Mouse (Mus musculus) olfactory bulb, adult 2 months (tissue): ENCODE data around the gene Adora1. TPM values are rescaled to one million over a fixed set of nuclear protein-coding genes. Genes with fewer than 3 reads are reported as not detected.

ENCODE experiments used
- H3K27ac ChIP-seq: fragments of 200-500 bp; 2 replicates; pipeline ENCODE4 v1.5.1; 2012; ENCODE audit warnings: low read depth, low read length; ENCODE audit not compliant: insufficient read depth
- H3K4me1 ChIP-seq: fragments of 200-500 bp; 2 replicates; pipeline ENCODE4 v1.6.1; 2012; ENCODE audit warnings: low read length; ENCODE audit not compliant: control insufficient read depth, insufficient read depth
- H3K4me3 ChIP-seq: fragments of 200-500 bp; 2 replicates; pipeline ENCODE4 v1.5.1; 2012; ENCODE audit warnings: mild to moderate bottlenecking, low read depth, low read length, moderate library complexity; ENCODE audit not compliant: insufficient read depth
- CTCF ChIP-seq: fragments of 200-500 bp; IDR thresholded peaks from 2 replicates; pipeline ENCODE4 v1.5.1; 2012; ENCODE audit warnings: low read depth, mild to moderate bottlenecking, low read length, moderate library complexity; ENCODE audit not compliant: insufficient read depth
- POLR2A ChIP-seq: fragments of 200-500 bp; IDR thresholded peaks from 2 replicates; pipeline ENCODE4 v1.6.1; 2012; ENCODE audit warnings: mild to moderate bottlenecking, low read depth, low read length, moderate library complexity; ENCODE audit not compliant: insufficient read depth
- WGBS: fragments of 180-500 bp; shearing (Covaris S2); methylation state at CpG from one replicate; pipeline ENCODE4 v1.1.7; 2018; 5-methylcytosine and 5-hydroxymethylcytosine counted together
- polyA plus RNA-seq: library from polyadenylated mRNA; stranded (reverse); fragments of >200 nt; gene quantifications from 2 replicates; pipeline ENCODE4 v1.2.4, GENCODE M21; 2012; ENCODE audit warnings: low replicate concordance; ENCODE audit not compliant: missing spikeins, insufficient read depth, insufficient read length

Gene Adora1
- polyA plus RNA-seq, 1 experiment, result not detected

DNA sequence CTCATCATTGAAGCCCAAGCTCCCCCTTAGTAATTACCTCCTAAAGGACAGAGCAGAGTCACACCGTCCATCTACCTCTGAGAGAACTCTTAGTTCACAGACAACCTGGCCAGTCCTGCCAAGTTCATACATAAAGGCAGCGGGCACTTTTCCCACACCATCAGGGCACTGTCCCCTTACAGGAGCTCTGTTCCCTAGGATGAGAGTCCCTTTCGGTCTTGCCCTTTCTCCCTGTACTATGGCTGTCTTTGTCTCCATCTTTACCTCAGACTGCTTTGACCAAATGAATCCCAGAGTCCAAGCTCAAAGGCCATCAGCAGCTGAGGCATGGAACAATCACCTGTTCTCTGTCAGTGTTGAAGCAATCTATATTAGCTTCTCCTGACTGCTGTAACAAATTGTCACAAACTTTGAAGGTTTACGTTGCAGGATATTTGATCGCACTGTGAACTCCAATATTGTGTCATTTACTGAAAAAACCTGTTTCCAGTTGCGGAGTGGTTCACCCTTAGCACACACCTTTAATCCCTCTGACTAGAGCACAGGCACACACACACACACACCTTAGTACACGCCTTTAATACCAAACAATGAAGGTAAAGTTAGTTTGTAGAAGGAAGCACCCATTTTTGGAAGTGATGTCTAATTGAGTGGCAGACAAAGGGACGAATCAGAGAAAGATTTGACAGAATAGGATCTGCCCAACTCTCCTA is 66.1 kb downstream of the Adora1 start:
- Histone ChIP-seq H3K27ac (no peak overlapping the region), H3K4me1 (peaks cover 9% of the 10 kb centered on the region; the same call in 1 of the 2 replicates), H3K4me3 (no peak overlapping the region)
- WGBS, result 96% methylated on average over 8 of the region's 8 CpGs
- TF ChIP-seq POLR2A (no peak), CTCF (no peak)

DNA sequence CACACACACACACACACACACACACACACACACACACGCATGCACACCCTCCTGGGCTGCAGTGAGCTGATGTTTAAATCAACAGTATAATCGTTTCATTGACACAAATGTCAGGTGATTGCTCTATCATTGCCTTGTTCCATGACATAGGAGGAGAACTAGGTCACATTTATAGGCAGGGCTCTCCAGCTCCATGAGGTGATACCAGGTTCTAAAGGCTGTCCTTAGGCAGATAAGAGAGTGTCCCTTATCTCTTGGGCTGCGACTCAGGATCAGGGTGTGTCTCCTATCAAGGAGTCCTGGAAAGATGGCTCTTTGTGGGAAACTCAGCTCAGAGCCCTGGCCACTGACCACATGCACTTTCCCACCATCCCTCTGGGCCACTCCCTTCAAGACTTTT is 66.7 kb downstream of the Adora1 start:
- peaks cover 9% of the 10 kb centered on the region; the same call in 1 of the 2 replicates for H3K4me1 ChIP-seq
- no peak overlapping the region for H3K4me3 ChIP-seq
- 96% methylated on average over 3 of the region's 3 CpGs for WGBS
- H3K27ac ChIP-seq, result no peak overlapping the region
- no peak for TF ChIP-seq CTCF
- no peak for TF ChIP-seq POLR2A

DNA sequence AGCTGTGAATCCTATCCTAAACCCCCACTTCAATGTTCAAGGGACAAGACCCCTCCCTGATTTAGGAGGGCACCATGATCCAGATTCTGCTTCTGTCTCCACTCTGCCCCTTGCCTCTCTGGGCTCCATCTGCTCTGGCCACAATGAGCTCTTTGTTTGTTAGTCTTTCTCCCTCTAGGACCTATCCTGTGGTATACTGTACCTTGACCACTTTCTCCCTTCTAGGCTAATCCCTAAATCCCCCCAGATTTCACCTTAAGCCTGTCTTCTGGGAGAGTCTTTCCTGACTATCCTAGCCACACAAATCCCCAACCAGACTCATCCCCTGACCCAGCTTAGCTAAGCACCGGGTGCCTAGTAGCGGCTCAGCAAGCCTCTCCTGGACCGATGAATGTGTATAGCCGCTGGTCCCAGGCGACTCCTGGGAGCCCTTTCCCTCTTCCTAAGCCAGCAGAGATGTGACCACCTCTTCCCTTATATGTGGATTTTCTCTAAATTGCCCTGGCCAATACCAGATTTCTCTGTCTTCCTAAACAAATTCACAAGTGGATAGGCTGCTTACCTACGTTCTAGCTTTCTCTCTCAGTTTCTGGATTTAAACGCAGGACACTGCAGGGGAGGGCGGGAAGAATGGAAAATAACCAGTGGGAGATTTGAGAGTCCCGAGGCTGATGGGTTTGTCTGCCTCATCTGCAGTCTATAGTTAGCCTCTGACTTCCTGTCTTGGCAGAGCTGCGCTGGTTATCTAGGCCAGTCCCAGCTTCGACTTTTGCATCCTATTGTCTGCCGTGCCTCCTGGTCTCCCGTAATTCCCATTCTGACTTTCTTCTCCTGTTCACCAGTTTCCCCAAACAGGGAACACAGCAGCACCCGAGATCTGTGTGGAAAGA is 67.6 kb downstream of the Adora1 start:
- no peak overlapping the region for H3K27ac ChIP-seq
- 38% methylated on average over 14 of the region's 14 CpGs for WGBS
- TF ChIP-seq POLR2A (no peak), CTCF (no peak)

DNA sequence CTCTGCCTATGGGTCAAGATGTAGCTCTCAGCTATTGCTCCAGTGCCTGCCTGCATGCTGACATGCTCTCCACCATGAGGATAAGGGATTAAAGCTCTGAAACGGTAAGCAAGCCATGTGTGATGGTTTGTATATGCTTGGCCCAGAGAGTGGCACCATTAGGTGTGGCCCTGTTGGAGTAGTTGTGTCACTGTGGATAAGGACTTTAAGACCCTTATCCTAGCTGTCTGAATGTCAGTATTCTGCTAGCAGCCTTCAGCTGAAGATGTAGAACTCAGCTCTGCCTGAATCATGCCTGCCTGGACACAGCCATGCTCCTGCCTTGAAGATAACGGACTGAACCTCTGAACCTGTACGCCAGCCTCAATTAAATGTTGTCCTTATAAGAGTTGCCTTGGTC is 68.7 kb downstream of the Adora1 start:
- 93% methylated on average over 3 of the region's 3 CpGs for WGBS
- no peak overlapping the region for H3K27ac ChIP-seq
- peaks cover 9% of the 10 kb centered on the region; the same call in 1 of the 2 replicates for H3K4me1 ChIP-seq
- H3K4me3 ChIP-seq, result no peak overlapping the region
- TF ChIP-seq POLR2A (no peak), CTCF (no peak)

More for the DNA sequence above, 67.6 kb downstream of the Adora1 start:
- Histone ChIP-seq H3K4me1 (peaks cover 9% of the 10 kb centered on the region; the same call in 1 of the 2 replicates), H3K4me3 (no peak overlapping the region)

DNA sequence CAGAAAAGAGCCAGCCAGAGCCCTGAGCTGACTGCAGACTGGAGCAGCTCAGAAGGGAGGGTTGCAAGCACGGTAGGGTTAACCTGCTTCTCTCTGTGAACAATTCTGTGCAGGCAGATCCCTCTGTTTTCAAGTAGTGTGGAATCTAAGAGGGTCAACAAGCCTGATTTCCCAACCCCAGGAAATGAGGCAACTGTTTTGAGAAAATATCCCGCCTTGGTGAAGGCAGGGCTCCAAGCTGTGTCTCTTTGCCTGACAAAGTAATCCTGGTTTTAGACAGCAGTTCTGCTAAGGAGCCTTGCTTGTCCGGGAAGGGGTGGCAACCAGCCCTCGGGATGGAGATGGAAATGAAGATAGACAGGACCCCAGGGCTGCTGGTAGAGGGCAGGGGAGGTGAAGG is 70.8 kb downstream of the Adora1 start:
- H3K27ac ChIP-seq, result no peak overlapping the region
- 72% methylated on average over 4 of the region's 4 CpGs for WGBS
- H3K4me3 ChIP-seq, result no peak overlapping the region
- peaks cover 9% of the 10 kb centered on the region; the same call in 1 of the 2 replicates for H3K4me1 ChIP-seq
- TF ChIP-seq CTCF, result no peak
- TF ChIP-seq POLR2A, result no peak

DNA sequence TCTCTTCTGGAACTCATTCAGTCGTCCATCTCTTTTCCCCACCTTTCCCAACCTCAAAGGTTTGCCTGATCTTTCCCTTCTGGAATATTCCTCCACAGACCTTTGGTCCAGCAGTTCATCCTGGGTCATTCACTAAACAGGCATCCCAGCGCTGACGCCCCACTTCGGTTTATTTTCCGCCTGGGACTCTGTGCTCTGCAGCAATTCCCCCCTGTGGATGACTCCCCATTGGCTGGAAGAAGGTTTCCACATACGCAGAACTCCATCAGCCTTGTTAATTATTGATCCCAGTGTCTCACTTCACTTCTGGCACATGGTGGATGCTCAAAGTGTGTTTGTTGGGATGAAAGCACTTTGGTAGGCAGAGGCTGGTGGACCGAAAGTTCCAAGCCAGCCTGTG is 71.8 kb downstream of the Adora1 start:
- no peak for TF ChIP-seq POLR2A
- no peak for TF ChIP-seq CTCF
- Histone ChIP-seq H3K4me1 (peaks cover 9% of the 10 kb centered on the region; the same call in 1 of the 2 replicates), H3K27ac (no peak overlapping the region), H3K4me3 (no peak overlapping the region)
- WGBS, result 94% methylated on average over 7 of the region's 7 CpGs

DNA sequence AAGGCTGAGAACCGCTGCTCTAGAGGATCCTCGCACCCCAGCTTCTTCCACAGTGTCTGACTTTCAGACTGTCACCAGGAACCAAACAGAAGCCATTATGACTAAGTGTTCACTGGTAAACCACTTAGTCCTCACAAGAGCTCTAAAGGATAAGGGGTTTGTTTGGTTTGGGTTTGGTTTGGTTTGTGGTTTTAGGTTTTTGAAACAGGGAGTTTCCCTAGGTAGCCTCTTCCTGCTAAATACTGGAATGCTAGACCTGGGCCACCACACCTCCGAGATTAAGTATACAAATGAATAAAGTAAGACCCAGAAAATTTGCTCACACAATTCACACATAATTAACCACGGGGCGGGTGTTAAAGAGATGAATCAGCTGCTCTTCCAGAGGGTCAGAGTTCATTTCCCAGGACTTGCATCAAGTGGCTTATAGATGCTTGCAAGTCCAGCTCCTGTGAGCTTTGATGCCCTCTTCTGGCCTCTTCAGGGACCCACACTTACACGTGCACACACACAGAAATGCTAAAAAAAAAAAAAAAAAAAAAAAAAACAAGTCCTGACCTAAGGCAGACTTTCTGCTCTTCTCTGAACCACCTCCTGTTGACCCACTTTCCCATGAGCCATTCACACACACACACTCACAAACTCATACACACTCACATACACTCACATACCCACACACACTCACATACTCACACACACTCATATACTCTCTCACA is 72.6 kb downstream of the Adora1 start:
- Histone ChIP-seq H3K27ac (no peak overlapping the region), H3K4me1 (peaks cover 4% of the 10 kb centered on the region; the same call in 1 of the 2 replicates), H3K4me3 (no peak overlapping the region)
- TF ChIP-seq CTCF (no peak), POLR2A (no peak)
- 89% methylated on average over 6 of the region's 6 CpGs for WGBS

DNA sequence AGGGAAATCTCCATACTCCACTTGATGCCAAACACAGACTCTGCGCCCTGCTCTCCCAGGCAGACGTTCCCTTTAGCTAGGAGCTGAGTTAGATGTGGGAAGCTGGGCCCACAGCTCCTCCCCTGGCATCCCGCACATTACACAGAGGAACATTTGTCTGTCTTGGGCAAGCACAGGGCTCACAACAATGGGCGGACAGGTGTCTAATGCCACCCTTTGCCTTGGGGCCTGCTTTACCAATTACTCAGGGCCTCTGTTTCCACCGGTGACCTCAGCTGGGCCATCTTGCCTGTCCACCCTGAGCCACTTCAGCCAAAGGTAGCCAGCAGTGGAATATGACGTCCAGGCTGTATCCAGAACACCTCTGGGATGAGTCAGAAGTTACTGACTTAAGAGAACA is 73.8 kb downstream of the Adora1 start:
- TF ChIP-seq POLR2A (no peak), CTCF (no peak)
- 83% methylated on average over 6 of the region's 6 CpGs for WGBS
- Histone ChIP-seq H3K27ac (no peak overlapping the region), H3K4me1 (peaks cover 2% of the 10 kb centered on the region; the same call in 1 of the 2 replicates), H3K4me3 (no peak overlapping the region)

DNA sequence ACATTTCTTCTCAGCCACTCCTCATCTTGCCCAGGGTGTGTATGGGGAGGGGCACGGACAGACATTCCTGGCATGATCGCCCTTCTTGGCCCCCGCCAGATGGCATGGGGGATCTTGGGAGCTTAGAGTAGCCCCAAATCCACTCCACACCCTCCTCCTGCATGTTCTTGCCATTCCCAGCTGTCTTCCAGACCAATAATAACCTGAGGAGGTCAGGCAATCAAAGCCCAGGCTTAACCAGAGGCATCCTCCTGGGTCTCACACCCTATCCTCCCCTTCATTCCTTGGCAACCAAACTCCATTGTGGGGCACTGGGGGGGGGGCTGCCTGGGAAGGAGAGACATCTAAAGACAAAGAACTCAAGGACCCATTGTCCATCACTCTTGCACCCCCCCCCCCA is 74.8 kb downstream of the Adora1 start:
- WGBS, result 92% methylated on average over 3 of the region's 3 CpGs
- Histone ChIP-seq H3K27ac (no peak overlapping the region), H3K4me3 (no peak overlapping the region), H3K4me1 (peaks cover 2% of the 10 kb centered on the region; the same call in 1 of the 2 replicates)
- TF ChIP-seq POLR2A (no peak), CTCF (no peak)
